Mouse (Mus musculus) cerebellum, adult 2 months (tissue): ENCODE measurements around the gene Pdzd7.

Source experiments
- CTCF ChIP-seq: fragments of 200-500 bp; IDR thresholded peaks from 2 replicates; pipeline ENCODE4 v1.5.1; 2011; ENCODE audit warnings: low read depth, mild to moderate bottlenecking, control low read depth, low read length, moderate library complexity, borderline replicate concordance; ENCODE audit not compliant: insufficient read depth
- POLR2A ChIP-seq: fragments of 200-500 bp; IDR thresholded peaks from 2 replicates; pipeline ENCODE4 v1.6.1; 2011; ENCODE audit warnings: low read length, control low read depth, borderline replicate concordance; ENCODE audit not compliant: insufficient read depth

- TF ChIP-seq POLR2A = no peak
- TF ChIP-seq CTCF = no peak
These were observed 13.3 kb upstream of the Pdzd7 start for GRCm38 (mm10) chr19:45058841-45059240.
